Mouse (Mus musculus) heart, adult 2 months (tissue): ENCODE measurements at regions not wholly inside any gene's neighbourhood (a gene's known extent, or its start where the extent isn't known, plus 50 kb on each side); places are given as distances from the start of the nearest gene placed in this dataset.

Experiments used
- DNase-seq, 2 experiments: peaks; one replicate each; pipeline ENCODE4 v3.0.0; 2021
- H3K27ac ChIP-seq: fragments of 200-600 bp; 2 replicates; pipeline ENCODE4 v1.8.1; 2022
- H3K27me3 ChIP-seq: fragments of 200-500 bp; 2 replicates; pipeline ENCODE4 v1.6.1; 2012; ENCODE audit warnings: mild to moderate bottlenecking, low read length, inconsistent platforms, mixed read lengths; ENCODE audit not compliant: control insufficient read depth, insufficient read depth
- H3K36me3 ChIP-seq: fragments of 200-500 bp; 2 replicates; pipeline ENCODE4 v1.6.1; 2012; ENCODE audit warnings: low read length, inconsistent platforms; ENCODE audit not compliant: control insufficient read depth, insufficient read depth
- H3K4me1 ChIP-seq: fragments of 200-500 bp; 2 replicates; pipeline ENCODE4 v1.6.1; 2011; ENCODE audit warnings: low read length; ENCODE audit not compliant: control insufficient read depth, insufficient read depth
- H3K4me3 ChIP-seq: fragments of 200-600 bp; 2 replicates; pipeline ENCODE4 v1.8.1; 2022
- H3K79me2 ChIP-seq: fragments of 200-500 bp; replicated peaks from 2 replicates; pipeline ENCODE4 v1.6.1; 2012; ENCODE audit warnings: mild to moderate bottlenecking, inconsistent platforms, low read length, moderate library complexity, mixed read lengths; ENCODE audit not compliant: control insufficient read depth, insufficient read depth
- H3K9ac ChIP-seq: fragments of 200-500 bp; 2 replicates; pipeline ENCODE4 v1.6.1; 2012; ENCODE audit warnings: low read depth, mild to moderate bottlenecking, control low read depth, inconsistent platforms, low read length, mixed read lengths
- CTCF ChIP-seq: fragments of 200-600 bp; IDR thresholded peaks from 2 replicates; pipeline ENCODE4 v1.8.1; 2022; ENCODE audit warnings: antibody characterized with exemption, mild to moderate bottlenecking, moderate library complexity
- EP300 ChIP-seq: fragments of 200-500 bp; IDR thresholded peaks from 2 replicates; pipeline ENCODE4 v1.6.1; 2011; ENCODE audit warnings: low read depth, low read length, control low read depth; ENCODE audit not compliant: insufficient read depth
- POLR2A ChIP-seq: fragments of 200-500 bp; IDR thresholded peaks from 2 replicates; pipeline ENCODE4 v1.6.1; 2011; ENCODE audit warnings: mild to moderate bottlenecking, low read depth, low read length, control low read depth; ENCODE audit not compliant: insufficient read depth
- WGBS: fragments of 180-500 bp; shearing (Covaris S2); methylation state at CpG from one replicate; pipeline ENCODE4 v1.1.7; 2018; 5-methylcytosine and 5-hydroxymethylcytosine counted together
- intact Hi-C: fragments of 180-260 bp; cut with DNase I; formaldehyde crosslinking; loops from one replicate; pipeline ENCODE4 v1.15.1; 2025

- DNase-seq, result no peak
- Histone ChIP-seq H3K79me2 (no peaks in the 10 kb centered on the region), H3K9ac (no peak overlapping the region), H3K27ac (no peak overlapping the region), H3K4me3 (no peak overlapping the region), H3K36me3 (no peaks in the 10 kb centered on the region), H3K4me1 (no peaks in the 10 kb centered on the region), H3K27me3 (no peaks in the 10 kb centered on the region)
- no peak for TF ChIP-seq CTCF
- no peak for TF ChIP-seq POLR2A
- no peak for TF ChIP-seq EP300
- intact Hi-C loops, result no loop called here
- 56% methylated on average over 4 of the region's 4 CpGs for WGBS
These were observed 1025.6 kb downstream of the Tlr4 start for GRCm38 (mm10) chr4:67853001-67853400.

- no peaks in the 10 kb centered on the region for H3K36me3 ChIP-seq
- no peak for DNase-seq
- intact Hi-C loops, result no loop called here
- H3K9ac ChIP-seq, result no peak overlapping the region
- H3K4me3 ChIP-seq, result no peak overlapping the region; the same call in 1 of the 2 replicates
- 41% methylated on average over 4 of the region's 4 CpGs for WGBS
- no peaks in the 10 kb centered on the region for H3K79me2 ChIP-seq
- no peaks in the 10 kb centered on the region for H3K4me1 ChIP-seq
- no peaks in the 10 kb centered on the region for H3K27me3 ChIP-seq
- TF ChIP-seq CTCF (no peak), EP300 (no peak), POLR2A (no peak)
- H3K27ac ChIP-seq, result no peak overlapping the region
These were observed 1006.0 kb downstream of the Tlr4 start for GRCm38 (mm10) chr4:67833397-67833796.

GRCm38 (mm10) chr4:67825484-67825883 is 998.1 kb downstream of the Tlr4 start:
- no peak overlapping the region for H3K4me3 ChIP-seq
- TF ChIP-seq EP300 (no peak), CTCF (no peak), POLR2A (no peak)
- no peak for DNase-seq
- no peaks in the 10 kb centered on the region for H3K36me3 ChIP-seq
- 56% methylated on average over 1 of the region's 1 CpGs for WGBS
- no peak overlapping the region for H3K9ac ChIP-seq
- no peaks in the 10 kb centered on the region for H3K79me2 ChIP-seq
- no peak overlapping the region for H3K27ac ChIP-seq
- intact Hi-C loops, result no loop called here
- no peaks in the 10 kb centered on the region for H3K4me1 ChIP-seq
- H3K27me3 ChIP-seq, result no peaks in the 10 kb centered on the region

- no peak for DNase-seq
- 55% methylated on average over 1 of the region's 1 CpGs for WGBS
- no peaks in the 10 kb centered on the region for H3K27me3 ChIP-seq
- no peak overlapping the region for H3K4me3 ChIP-seq
- TF ChIP-seq CTCF, result no peak
- no peak for TF ChIP-seq POLR2A
- TF ChIP-seq EP300, result no peak
- H3K79me2 ChIP-seq, result no peaks in the 10 kb centered on the region
- no peak overlapping the region for H3K9ac ChIP-seq
- H3K4me1 ChIP-seq, result no peaks in the 10 kb centered on the region
- no peaks in the 10 kb centered on the region for H3K36me3 ChIP-seq
- no peak overlapping the region for H3K27ac ChIP-seq
- intact Hi-C loops, result no loop called here
These were observed 968.7 kb downstream of the Tlr4 start for GRCm38 (mm10) chr4:67796050-67796449.
